Mouse (Mus musculus): Measurements from ENCODE around the gene Xxylt1. TPM values are rescaled to one million over a fixed set of nuclear protein-coding genes. Genes with fewer than 3 reads are reported as not detected.

The Xxylt1 gene
- polyA plus RNA-seq, 1 experiment from 2014 or later: 14.3 TPM

GRCm38 (mm10) chr16:31099906-31100305 lies 18.7 kb upstream of the Xxylt1 start:
- H3K4me2 ChIP-seq (replicated peaks; ENCODE audit: low read depth): no peak overlapping the region
- WGBS: 89% methylated on average over 1 of the region's 1 CpGs
- H3K4me1 ChIP-seq (replicated peaks; ENCODE audit: control insufficient read depth, insufficient read depth, low read length): no peaks in the 10 kb centered on the region
- ATAC-seq: no peak
- no peak overlapping the region for H3K9ac ChIP-seq (ENCODE audit: low read depth, low read length)
- H3K4me3 ChIP-seq (ENCODE audit: low read depth, low read length): no peak overlapping the region
- no peaks in the 10 kb centered on the region for H3K27me3 ChIP-seq (replicated peaks; ENCODE audit: control insufficient read depth, insufficient read depth, low read length)
- peaks cover 58% of the 10 kb centered on the region for H3K36me3 ChIP-seq (ENCODE audit: control insufficient read depth, insufficient read depth)
- no peaks in the 10 kb centered on the region for H3K9me3 ChIP-seq (ENCODE audit: control insufficient read depth)
- no peak overlapping the region for H3K27ac ChIP-seq (ENCODE audit: low read depth, low read length)
- no peak for TF ChIP-seq CTCF (IDR thresholded peaks at IDR 0.05; ENCODE audit: low read depth)

GRCm38 (mm10) chr16:31094036-31094435 lies 12.8 kb upstream of the Xxylt1 start:
- H3K4me3 ChIP-seq (ENCODE audit: low read depth, low read length): no peak overlapping the region
- TF ChIP-seq CTCF (IDR thresholded peaks at IDR 0.05; ENCODE audit: low read depth): no peak
- H3K27ac ChIP-seq (ENCODE audit: low read depth, low read length): no peak overlapping the region
- no peak overlapping the region for H3K9ac ChIP-seq (ENCODE audit: low read depth, low read length)
- 90% methylated on average over 6 of the region's 6 CpGs for WGBS
- H3K36me3 ChIP-seq (ENCODE audit: control insufficient read depth, insufficient read depth): peaks cover 25% of the 10 kb centered on the region
- ATAC-seq: no peak
- H3K9me3 ChIP-seq (ENCODE audit: control insufficient read depth): no peaks in the 10 kb centered on the region
- H3K4me1 ChIP-seq (replicated peaks; ENCODE audit: control insufficient read depth, insufficient read depth, low read length): no peaks in the 10 kb centered on the region
- no peak overlapping the region for H3K4me2 ChIP-seq (replicated peaks; ENCODE audit: low read depth)
- H3K27me3 ChIP-seq (replicated peaks; ENCODE audit: control insufficient read depth, insufficient read depth, low read length): no peaks in the 10 kb centered on the region

GRCm38 (mm10) chr16:31093186-31093585 lies 12.0 kb upstream of the Xxylt1 start:
- TF ChIP-seq CTCF (IDR thresholded peaks at IDR 0.05; ENCODE audit: low read depth): no peak
- Histone ChIP-seq H3K4me3 (ENCODE audit: low read depth, low read length) (no peak overlapping the region), H3K4me1 (replicated peaks; ENCODE audit: control insufficient read depth, insufficient read depth, low read length) (no peaks in the 10 kb centered on the region), H3K27ac (ENCODE audit: low read depth, low read length) (no peak overlapping the region), H3K27me3 (replicated peaks; ENCODE audit: control insufficient read depth, insufficient read depth, low read length) (no peaks in the 10 kb centered on the region), H3K9ac (ENCODE audit: low read depth, low read length) (no peak overlapping the region), H3K4me2 (replicated peaks; ENCODE audit: low read depth) (no peak overlapping the region), H3K36me3 (ENCODE audit: control insufficient read depth, insufficient read depth) (peaks cover 24% of the 10 kb centered on the region), H3K9me3 (ENCODE audit: control insufficient read depth) (no peaks in the 10 kb centered on the region)
- ATAC-seq: no peak
- WGBS: 73% methylated on average over 9 of the region's 9 CpGs

- WGBS: 77% methylated on average over 6 of the region's 6 CpGs
- Histone ChIP-seq H3K9me3 (ENCODE audit: control insufficient read depth) (no peaks in the 10 kb centered on the region), H3K4me1 (replicated peaks; ENCODE audit: control insufficient read depth, insufficient read depth, low read length) (0 out of 2 replicates have a peak, but pooled peaks cover 4% of the 10 kb centered on the region), H3K4me2 (replicated peaks; ENCODE audit: low read depth) (peak overlapping the region; percentile 95), H3K27ac (ENCODE audit: low read depth, low read length) (no peak overlapping the region), H3K36me3 (ENCODE audit: control insufficient read depth, insufficient read depth) (no peaks in the 10 kb centered on the region; the same call in none of the 2 replicates), H3K4me3 (ENCODE audit: low read depth, low read length) (no peak overlapping the region; the same call in 1 of the 2 replicates), H3K9ac (ENCODE audit: low read depth, low read length) (no peak overlapping the region), H3K27me3 (replicated peaks; ENCODE audit: control insufficient read depth, insufficient read depth, low read length) (no peaks in the 10 kb centered on the region)
- ATAC-seq: no peak
- TF ChIP-seq CTCF (IDR thresholded peaks at IDR 0.05; ENCODE audit: low read depth): no peak
Observed at GRCm38 (mm10) chr16:31081891-31082290, 659 bp upstream of the Xxylt1 start.

- under 1% methylated on average over 34 of the region's 36 CpGs for WGBS
- Histone ChIP-seq H3K36me3 (ENCODE audit: control insufficient read depth, insufficient read depth) (no peaks in the 10 kb centered on the region; the same call in none of the 2 replicates), H3K4me3 (ENCODE audit: low read depth, low read length) (peak overlapping the region; percentile 72), H3K27me3 (replicated peaks; ENCODE audit: control insufficient read depth, insufficient read depth, low read length) (no peaks in the 10 kb centered on the region), H3K27ac (ENCODE audit: low read depth, low read length) (peak overlapping the region; percentile 90), H3K9me3 (ENCODE audit: control insufficient read depth) (no peaks in the 10 kb centered on the region), H3K4me1 (replicated peaks; ENCODE audit: control insufficient read depth, insufficient read depth, low read length) (0 out of 2 replicates have a peak, but pooled peaks cover 4% of the 10 kb centered on the region), H3K4me2 (replicated peaks; ENCODE audit: low read depth) (peak overlapping the region; percentile 95), H3K9ac (ENCODE audit: low read depth, low read length) (peak overlapping the region; percentile 64)
- TF ChIP-seq CTCF (IDR thresholded peaks at IDR 0.05; ENCODE audit: low read depth): no peak
- peak; percentile 55 for ATAC-seq
Observed at GRCm38 (mm10) chr16:31080573-31081051, 620 bp downstream of the Xxylt1 start.

GRCm38 (mm10) chr16:31077396-31077795 lies 3.8 kb downstream of the Xxylt1 start:
- 95% methylated on average over 5 of the region's 5 CpGs for WGBS

More at GRCm38 (mm10) chr16:31077396-31077795, 3.8 kb downstream of the Xxylt1 start:
- no peak for ATAC-seq
- H3K9me3 ChIP-seq (ENCODE audit: control insufficient read depth): no peaks in the 10 kb centered on the region
- no peak overlapping the region for H3K4me2 ChIP-seq (replicated peaks; ENCODE audit: low read depth)
- H3K9ac ChIP-seq (ENCODE audit: low read depth, low read length): no peak overlapping the region
- TF ChIP-seq CTCF (IDR thresholded peaks at IDR 0.05; ENCODE audit: low read depth): no peak
- no peak overlapping the region for H3K4me3 ChIP-seq (ENCODE audit: low read depth, low read length)
- H3K27ac ChIP-seq (ENCODE audit: low read depth, low read length): no peak overlapping the region
- 0 out of 2 replicates have a peak, but pooled peaks cover 4% of the 10 kb centered on the region for H3K4me1 ChIP-seq (replicated peaks; ENCODE audit: control insufficient read depth, insufficient read depth, low read length)
- no peaks in the 10 kb centered on the region for H3K27me3 ChIP-seq (replicated peaks; ENCODE audit: control insufficient read depth, insufficient read depth, low read length)
- peaks cover 4% of the 10 kb centered on the region for H3K36me3 ChIP-seq (ENCODE audit: control insufficient read depth, insufficient read depth)

Measured in intestine, postnatal 0 days (tissue).